ENCODE assay signal across 26 mouse cellular contexts in genomic region chr7:46842278-46842677, GRCm38 (mm10). TPM values are rescaled to one million over a fixed set of nuclear protein-coding genes. Genes with fewer than 3 reads are reported as not detected.
"Had no signal": no experiment of that assay in that cellular context is flagged by ENCODE, and none has a peak within 500 bp of the region (broad histone marks: within the 10 kb centered on the region; RNA-seq: fewer than 3 reads in every experiment).

No protein-coding gene starts in this region.

- DNase-seq: kidney, adult 11 months; kidney, postnatal 10 days; left cerebral cortex, postnatal 4 days; liver, postnatal 0 days; thymus, adult 18-20 months; thymus, postnatal 36 days had no signal

- H3K27ac ChIP-seq: intestine, embryonic 15.5 days; kidney, embryonic 15.5 days; limb, embryonic 12.5 days; limb, embryonic 15.5 days; liver, embryonic 14.5 days; midbrain, embryonic 10.5 days; midbrain, embryonic 13.5 days; neural tube, embryonic 13.5 days had no signal

- H3K4me3 ChIP-seq: intestine, embryonic 15.5 days; kidney, embryonic 15.5 days; limb, embryonic 12.5 days; limb, embryonic 15.5 days; megakaryocyte, embryonic 14.5 days; midbrain, embryonic 10.5 days; midbrain, embryonic 13.5 days; myocyte; neural tube, embryonic 13.5 days had no signal

- H3K4me2 ChIP-seq: intestine, embryonic 15.5 days; kidney, embryonic 15.5 days; limb, embryonic 12.5 days; limb, embryonic 15.5 days; liver, embryonic 11.5 days; midbrain, embryonic 13.5 days; neural tube, embryonic 13.5 days had no signal

- H3K27me3 ChIP-seq: intestine, embryonic 15.5 days; megakaryocyte, embryonic 14.5 days had no signal

- H3K36me3 ChIP-seq: intestine, embryonic 15.5 days; limb, embryonic 12.5 days; limb, embryonic 15.5 days; midbrain, embryonic 13.5 days; neural tube, embryonic 13.5 days had no signal

- ATAC-seq: intestine, embryonic 15.5 days; liver, postnatal 0 days; midbrain, embryonic 13.5 days; midbrain, embryonic 16.5 days had no signal

- H3K9me3 ChIP-seq: intestine, embryonic 15.5 days; kidney, embryonic 15.5 days; limb, embryonic 12.5 days; limb, embryonic 15.5 days; megakaryocyte, embryonic 14.5 days; midbrain, embryonic 10.5 days; midbrain, embryonic 13.5 days; neural tube, embryonic 13.5 days had no signal

- H3K9ac ChIP-seq: intestine, embryonic 15.5 days; kidney, embryonic 15.5 days; limb, embryonic 12.5 days; limb, embryonic 15.5 days; liver, embryonic 14.5 days; liver, postnatal 0 days; midbrain, embryonic 13.5 days; neural tube, embryonic 13.5 days had no signal

RNA-seq across cellular contexts. Expression of gene Ldhc, which starts 18.7 kb away (rescaled TPM):
- total RNA-seq: layer of hippocampus, adult 8-10 months; layer of hippocampus, postnatal 10 days; left cerebral cortex, adult 8-10 months; left cerebral cortex, postnatal 14 days; left cerebral cortex, postnatal 4 days had no signal
- polyA plus RNA-seq: intestine, embryonic 15.5 days; limb, embryonic 12.5 days; midbrain, embryonic 10.5 days; neural tube, embryonic 13.5 days; small intestine, adult 2 months; spleen, adult 2 months; stomach, embryonic 16.5 days; urinary bladder, adult 2 months had no signal
